Mouse (Mus musculus): ENCODE measurements at regions not wholly inside any gene's neighbourhood (a gene's known extent, or its start where the extent isn't known, plus 50 kb on each side); places are given as distances from the start of the nearest gene placed in this dataset.

DNA sequence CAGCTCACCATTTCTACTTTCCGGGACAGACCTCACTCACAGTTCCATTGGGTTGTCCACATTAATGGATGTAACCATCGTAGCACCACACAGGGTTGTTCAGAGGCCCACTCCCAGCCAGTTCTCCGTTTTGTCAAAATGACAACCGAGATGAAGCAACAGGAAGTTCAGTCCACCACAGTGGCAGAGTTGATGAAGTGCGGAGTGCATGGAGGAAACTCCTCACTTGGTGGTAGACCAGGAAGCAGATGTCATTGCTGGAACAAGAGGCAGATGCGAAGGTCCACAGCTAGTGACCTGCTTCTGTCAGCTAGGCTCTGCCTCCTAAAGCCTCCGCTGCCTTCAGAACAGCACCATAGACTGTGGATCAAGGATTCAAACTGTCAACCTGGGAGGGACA, 59.5 kb upstream of the Dhx15 start:
- Histone ChIP-seq H3K4me3 (replicated peaks; ENCODE audit: low read length) (no peak overlapping the region), H3K9me3 (ENCODE audit: control insufficient read depth, low read length) (no peaks in the 10 kb centered on the region), H3K36me3 (ENCODE audit: control insufficient read depth, insufficient read depth) (no peaks in the 10 kb centered on the region), H3K4me1 (replicated peaks; ENCODE audit: control insufficient read depth, insufficient read depth, low read length) (no peaks in the 10 kb centered on the region), H3K9ac (replicated peaks; ENCODE audit: low read depth, low read length) (no peak overlapping the region), H3K27me3 (replicated peaks; ENCODE audit: control insufficient read depth, insufficient read depth, low read length) (no peaks in the 10 kb centered on the region), H3K27ac (ENCODE audit: low read length) (no peak overlapping the region), H3K4me2 (ENCODE audit: low read length) (no peak overlapping the region)
- WGBS: 91% methylated on average over 7 of the region's 7 CpGs
- no peak for ATAC-seq

DNA sequence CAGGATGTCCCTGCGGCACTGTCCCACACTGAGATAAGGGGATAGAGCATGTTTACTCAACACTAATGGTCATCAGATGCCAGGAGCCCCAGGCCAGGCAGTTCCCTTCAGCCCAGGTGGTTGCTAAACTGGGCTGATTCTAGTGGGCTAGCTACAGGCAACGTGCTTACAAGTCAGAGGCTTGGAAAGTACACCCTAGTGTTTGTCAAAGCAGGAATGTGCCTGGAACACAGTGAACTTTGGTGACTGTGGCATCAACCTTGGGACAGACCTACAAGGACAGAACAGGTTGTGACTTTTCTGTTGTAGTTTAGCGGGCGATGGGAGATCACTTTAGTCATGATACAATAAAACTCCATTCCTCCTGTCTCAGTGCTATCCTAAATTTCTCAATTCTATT, 53.6 kb upstream of the Dhx15 start:
- Histone ChIP-seq H3K27ac (ENCODE audit: low read length) (no peak overlapping the region), H3K9ac (replicated peaks; ENCODE audit: low read depth, low read length) (no peak overlapping the region), H3K27me3 (replicated peaks; ENCODE audit: control insufficient read depth, insufficient read depth, low read length) (no peaks in the 10 kb centered on the region), H3K36me3 (ENCODE audit: control insufficient read depth, insufficient read depth) (no peaks in the 10 kb centered on the region), H3K9me3 (ENCODE audit: control insufficient read depth, low read length) (no peaks in the 10 kb centered on the region), H3K4me2 (ENCODE audit: low read length) (no peak overlapping the region), H3K4me3 (replicated peaks; ENCODE audit: low read length) (no peak overlapping the region), H3K4me1 (replicated peaks; ENCODE audit: control insufficient read depth, insufficient read depth, low read length) (0 out of 2 replicates have a peak, but pooled peaks cover 3% of the 10 kb centered on the region)
- 88% methylated on average over 4 of the region's 4 CpGs for WGBS
- ATAC-seq: no peak

DNA sequence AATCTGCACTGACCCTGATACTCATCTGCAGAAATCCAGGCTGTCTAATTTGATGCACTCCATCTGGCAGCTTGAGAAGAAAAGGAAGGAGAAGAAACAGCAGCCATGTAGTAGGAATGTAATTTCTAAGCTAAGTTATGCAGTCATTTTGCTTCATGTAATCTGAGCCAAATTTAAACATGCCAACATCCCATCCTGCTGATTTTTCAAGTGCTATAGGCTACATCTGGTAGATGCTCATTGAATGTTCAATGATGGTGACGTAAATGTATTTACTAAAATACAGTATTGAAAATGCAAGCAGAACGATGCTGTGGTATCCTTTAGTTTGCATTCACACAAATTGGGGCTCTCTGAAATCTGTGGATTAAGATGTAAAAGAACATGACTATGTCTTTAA, 52.1 kb upstream of the Dhx15 start:
- Histone ChIP-seq H3K27me3 (replicated peaks; ENCODE audit: control insufficient read depth, insufficient read depth, low read length) (no peaks in the 10 kb centered on the region), H3K36me3 (ENCODE audit: control insufficient read depth, insufficient read depth) (no peaks in the 10 kb centered on the region), H3K4me3 (replicated peaks; ENCODE audit: low read length) (no peak overlapping the region), H3K4me1 (replicated peaks; ENCODE audit: control insufficient read depth, insufficient read depth, low read length) (0 out of 2 replicates have a peak, but pooled peaks cover 3% of the 10 kb centered on the region), H3K9me3 (ENCODE audit: control insufficient read depth, low read length) (no peaks in the 10 kb centered on the region), H3K9ac (replicated peaks; ENCODE audit: low read depth, low read length) (no peak overlapping the region), H3K4me2 (ENCODE audit: low read length) (no peak overlapping the region), H3K27ac (ENCODE audit: low read length) (no peak overlapping the region)
- WGBS: 62% methylated on average over 2 of the region's 2 CpGs
- ATAC-seq: peak; percentile 74

DNA sequence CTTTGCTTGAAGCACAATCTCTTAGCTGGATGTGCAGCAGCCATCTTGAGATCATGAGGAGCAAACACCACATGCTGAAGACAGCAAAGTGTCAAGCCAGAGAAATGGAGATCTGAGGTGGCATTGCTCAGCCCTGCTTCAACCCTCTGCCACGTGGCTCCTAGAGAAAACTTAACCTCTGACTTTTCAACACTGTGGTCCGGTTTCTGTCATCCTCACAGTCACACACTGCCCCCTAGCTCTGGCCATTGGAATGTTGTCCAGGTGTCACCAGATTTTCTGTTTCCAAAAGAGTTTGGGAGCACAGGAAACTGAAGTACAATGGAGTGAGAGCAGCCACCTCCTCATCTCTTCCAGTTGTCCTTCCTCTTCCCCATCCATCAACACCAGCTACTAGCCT, 50.2 kb upstream of the Dhx15 start:
- H3K36me3 ChIP-seq (ENCODE audit: control insufficient read depth, insufficient read depth): no peaks in the 10 kb centered on the region
- H3K9ac ChIP-seq (replicated peaks; ENCODE audit: low read depth, low read length): no peak overlapping the region
- no peak overlapping the region for H3K4me2 ChIP-seq (ENCODE audit: low read length)
- 0 out of 2 replicates have a peak, but pooled peaks cover 3% of the 10 kb centered on the region for H3K4me1 ChIP-seq (replicated peaks; ENCODE audit: control insufficient read depth, insufficient read depth, low read length)
- WGBS: 2% methylated on average over 2 of the region's 2 CpGs
- no peak overlapping the region for H3K27ac ChIP-seq (ENCODE audit: low read length)
- no peaks in the 10 kb centered on the region for H3K9me3 ChIP-seq (ENCODE audit: control insufficient read depth, low read length)
- no peak for ATAC-seq
- no peak overlapping the region for H3K4me3 ChIP-seq (replicated peaks; ENCODE audit: low read length)
- H3K27me3 ChIP-seq (replicated peaks; ENCODE audit: control insufficient read depth, insufficient read depth, low read length): no peaks in the 10 kb centered on the region
